Mouse (Mus musculus): ENCODE data around the gene Tbc1d1. TPM values are rescaled to one million over a fixed set of nuclear protein-coding genes. Genes with fewer than 3 reads are reported as not detected.

The Tbc1d1 gene
- polyA plus RNA-seq, 1 experiment from 2014 or later, result 59.4 TPM

- Histone ChIP-seq H3K36me3 (ENCODE audit: control insufficient read depth, insufficient read depth) (peaks cover 45% of the 10 kb centered on the region), H3K4me2 (replicated peaks; ENCODE audit: low read depth) (no peak overlapping the region), H3K9me3 (ENCODE audit: control insufficient read depth) (no peaks in the 10 kb centered on the region), H3K4me1 (replicated peaks; ENCODE audit: control insufficient read depth, insufficient read depth, low read length) (peaks cover 15% of the 10 kb centered on the region; the same call in 1 of the 2 replicates), H3K9ac (ENCODE audit: low read depth, low read length) (no peak overlapping the region), H3K27me3 (replicated peaks; ENCODE audit: control insufficient read depth, insufficient read depth, low read length) (no peaks in the 10 kb centered on the region), H3K4me3 (ENCODE audit: low read depth, low read length) (no peak overlapping the region), H3K27ac (ENCODE audit: low read depth, low read length) (no peak overlapping the region)
- no peak for TF ChIP-seq CTCF (IDR thresholded peaks at IDR 0.05; ENCODE audit: low read depth)
- ATAC-seq, result no peak
- WGBS, result 76% methylated on average over 4 of the region's 4 CpGs
Observed at GRCm38 (mm10) chr5:64301246-64301645, 145.1 kb downstream of the Tbc1d1 start.

- H3K27me3 ChIP-seq (replicated peaks; ENCODE audit: control insufficient read depth, insufficient read depth, low read length), result no peaks in the 10 kb centered on the region
- no peaks in the 10 kb centered on the region for H3K4me1 ChIP-seq (replicated peaks; ENCODE audit: control insufficient read depth, insufficient read depth, low read length)
- H3K9ac ChIP-seq (ENCODE audit: low read depth, low read length), result no peak overlapping the region
- 96% methylated on average over 2 of the region's 2 CpGs for WGBS
- H3K9me3 ChIP-seq (ENCODE audit: control insufficient read depth), result no peaks in the 10 kb centered on the region
- no peak for TF ChIP-seq CTCF (IDR thresholded peaks at IDR 0.05; ENCODE audit: low read depth)
- ATAC-seq, result no peak
- H3K27ac ChIP-seq (ENCODE audit: low read depth, low read length), result no peak overlapping the region
- no peak overlapping the region for H3K4me3 ChIP-seq (ENCODE audit: low read depth, low read length)
- H3K36me3 ChIP-seq (ENCODE audit: control insufficient read depth, insufficient read depth), result peaks cover 58% of the 10 kb centered on the region
- H3K4me2 ChIP-seq (replicated peaks; ENCODE audit: low read depth), result no peak overlapping the region
Observed at GRCm38 (mm10) chr5:64307289-64307688, 151.2 kb downstream of the Tbc1d1 start.

- no peaks in the 10 kb centered on the region for H3K9me3 ChIP-seq (ENCODE audit: control insufficient read depth)
- peaks cover 51% of the 10 kb centered on the region for H3K36me3 ChIP-seq (ENCODE audit: control insufficient read depth, insufficient read depth)
- no peak for TF ChIP-seq CTCF (IDR thresholded peaks at IDR 0.05; ENCODE audit: low read depth)
- H3K4me2 ChIP-seq (replicated peaks; ENCODE audit: low read depth), result no peak overlapping the region
- no peak overlapping the region for H3K4me3 ChIP-seq (ENCODE audit: low read depth, low read length)
- 55% methylated on average over 5 of the region's 5 CpGs for WGBS
- H3K4me1 ChIP-seq (replicated peaks; ENCODE audit: control insufficient read depth, insufficient read depth, low read length), result no peaks in the 10 kb centered on the region
- no peak for ATAC-seq
- no peak overlapping the region for H3K9ac ChIP-seq (ENCODE audit: low read depth, low read length)
- H3K27me3 ChIP-seq (replicated peaks; ENCODE audit: control insufficient read depth, insufficient read depth, low read length), result no peaks in the 10 kb centered on the region
- H3K27ac ChIP-seq (ENCODE audit: low read depth, low read length), result no peak overlapping the region
Observed at GRCm38 (mm10) chr5:64312295-64312694, 156.2 kb downstream of the Tbc1d1 start.

GRCm38 (mm10) chr5:64313481-64313880 lies 157.4 kb downstream of the Tbc1d1 start:
- ATAC-seq, result peak; percentile 64
- Histone ChIP-seq H3K36me3 (ENCODE audit: control insufficient read depth, insufficient read depth) (peaks cover 63% of the 10 kb centered on the region), H3K9me3 (ENCODE audit: control insufficient read depth) (no peaks in the 10 kb centered on the region), H3K4me3 (ENCODE audit: low read depth, low read length) (no peak overlapping the region), H3K27ac (ENCODE audit: low read depth, low read length) (no peak overlapping the region), H3K9ac (ENCODE audit: low read depth, low read length) (no peak overlapping the region), H3K4me2 (replicated peaks; ENCODE audit: low read depth) (no peak overlapping the region), H3K4me1 (replicated peaks; ENCODE audit: control insufficient read depth, insufficient read depth, low read length) (no peaks in the 10 kb centered on the region), H3K27me3 (replicated peaks; ENCODE audit: control insufficient read depth, insufficient read depth, low read length) (no peaks in the 10 kb centered on the region)
- peak; percentile 55 for TF ChIP-seq CTCF (IDR thresholded peaks at IDR 0.05; ENCODE audit: low read depth)
- WGBS, result 56% methylated on average over 1 of the region's 1 CpGs

- Histone ChIP-seq H3K27ac (ENCODE audit: low read depth, low read length) (no peak overlapping the region), H3K27me3 (replicated peaks; ENCODE audit: control insufficient read depth, insufficient read depth, low read length) (no peaks in the 10 kb centered on the region), H3K9ac (ENCODE audit: low read depth, low read length) (no peak overlapping the region; the same call in 1 of the 2 replicates), H3K9me3 (ENCODE audit: control insufficient read depth) (no peaks in the 10 kb centered on the region), H3K4me3 (ENCODE audit: low read depth, low read length) (no peak overlapping the region), H3K36me3 (ENCODE audit: control insufficient read depth, insufficient read depth) (peaks cover 64% of the 10 kb centered on the region), H3K4me2 (replicated peaks; ENCODE audit: low read depth) (no peak overlapping the region), H3K4me1 (replicated peaks; ENCODE audit: control insufficient read depth, insufficient read depth, low read length) (no peaks in the 10 kb centered on the region)
- WGBS, result 26% methylated on average over 6 of the region's 6 CpGs
- no peak for TF ChIP-seq CTCF (IDR thresholded peaks at IDR 0.05; ENCODE audit: low read depth)
- ATAC-seq, result no peak
Observed at GRCm38 (mm10) chr5:64314288-64315052, 158.4 kb downstream of the Tbc1d1 start.

- 72% methylated on average over 1 of the region's 1 CpGs for WGBS
- Histone ChIP-seq H3K27ac (ENCODE audit: low read depth, low read length) (no peak overlapping the region), H3K36me3 (ENCODE audit: control insufficient read depth, insufficient read depth) (peaks cover 66% of the 10 kb centered on the region), H3K4me3 (ENCODE audit: low read depth, low read length) (no peak overlapping the region), H3K4me2 (replicated peaks; ENCODE audit: low read depth) (no peak overlapping the region), H3K27me3 (replicated peaks; ENCODE audit: control insufficient read depth, insufficient read depth, low read length) (no peaks in the 10 kb centered on the region), H3K4me1 (replicated peaks; ENCODE audit: control insufficient read depth, insufficient read depth, low read length) (no peaks in the 10 kb centered on the region), H3K9ac (ENCODE audit: low read depth, low read length) (no peak overlapping the region), H3K9me3 (ENCODE audit: control insufficient read depth) (no peaks in the 10 kb centered on the region)
- TF ChIP-seq CTCF (IDR thresholded peaks at IDR 0.05; ENCODE audit: low read depth), result no peak
- ATAC-seq, result no peak; the same call in 1 of the 2 replicates
Observed at GRCm38 (mm10) chr5:64315088-64315487, 159.0 kb downstream of the Tbc1d1 start.

All from intestine, postnatal 0 days (tissue).